Mouse (Mus musculus): Measurements from ENCODE around the gene Dhx58.
A peak's percentile ranks its signal among the peaks of the same experiment; 100 is the strongest.

The Dhx58 gene

DNA sequence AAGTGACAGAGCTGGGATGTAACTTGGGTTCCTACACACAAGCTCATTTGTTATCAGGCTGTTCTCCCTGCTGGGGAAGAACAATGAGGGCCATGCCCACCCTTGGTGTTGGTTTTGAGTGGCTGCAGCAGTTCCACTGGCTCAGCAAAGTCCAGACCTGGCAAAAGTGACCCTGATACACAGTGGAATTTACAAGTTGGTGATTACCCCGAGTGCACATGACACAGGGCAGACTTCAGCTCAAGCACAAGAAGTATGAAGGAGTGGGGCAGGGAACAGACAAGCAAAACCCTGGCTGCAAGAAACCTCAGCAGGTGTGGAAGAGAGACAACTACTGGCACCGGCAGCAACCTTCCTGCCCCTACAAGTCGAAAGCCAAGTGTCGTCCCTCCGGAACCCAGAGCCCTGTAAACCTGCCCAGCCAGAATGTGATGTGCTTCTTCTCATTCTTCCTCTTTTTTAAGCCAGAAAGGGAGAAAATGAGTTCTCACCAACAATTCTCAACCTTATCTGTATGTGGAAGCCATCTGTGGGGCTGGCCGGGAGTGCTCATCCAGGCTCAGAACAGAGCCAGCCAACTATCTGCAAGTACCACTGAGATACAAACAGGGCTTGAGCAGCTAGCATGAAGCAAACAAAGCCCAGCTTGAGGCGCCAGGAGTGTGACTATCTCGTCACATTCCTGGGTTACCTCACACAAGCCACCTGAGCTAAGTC is 17.9 kb upstream of the Dhx58 start:
- no peak for DNase-seq (ENCODE audit: low spot score)

DNA sequence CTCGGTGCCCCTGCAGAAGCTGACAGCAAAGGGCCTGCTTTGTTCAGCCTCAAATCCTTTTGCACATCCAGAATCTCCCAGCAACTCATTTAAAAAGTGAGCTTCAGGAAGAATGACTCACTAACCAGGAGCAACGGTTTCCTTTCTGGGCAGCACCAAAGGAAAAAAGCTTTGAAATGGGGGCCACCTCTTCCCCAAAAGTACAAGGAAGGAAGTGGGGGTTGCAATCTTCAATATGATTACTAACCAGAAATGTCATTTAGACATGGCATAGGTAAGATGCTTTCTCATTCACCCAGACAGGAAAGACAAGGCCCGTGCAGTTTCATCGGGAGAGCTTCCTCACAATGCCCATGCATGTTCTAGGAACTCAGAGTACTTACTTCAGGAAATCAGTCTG is 17.2 kb upstream of the Dhx58 start:
- DNase-seq (ENCODE audit: low spot score): no peak

DNA sequence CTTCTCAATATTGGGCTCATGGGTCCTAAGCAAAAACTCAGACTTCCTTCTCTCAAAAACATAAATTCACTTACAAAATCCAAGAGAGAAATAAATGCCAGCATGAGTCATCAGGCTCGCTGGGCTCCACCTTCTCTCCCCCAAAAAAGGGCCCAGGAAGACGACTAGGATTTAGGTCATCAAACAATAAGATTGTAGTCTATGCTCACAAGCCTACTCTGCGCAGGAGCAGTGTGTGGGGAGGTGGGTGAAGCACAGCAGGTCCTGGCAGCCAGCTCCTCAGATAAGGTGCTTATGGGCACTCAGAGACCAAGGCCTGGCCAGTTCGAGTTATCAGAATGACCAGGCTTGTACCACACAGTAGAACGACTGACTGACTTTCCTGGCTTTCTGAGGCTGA is 16.3 kb upstream of the Dhx58 start:
- DNase-seq (ENCODE audit: low spot score): peak; percentile 54

DNA sequence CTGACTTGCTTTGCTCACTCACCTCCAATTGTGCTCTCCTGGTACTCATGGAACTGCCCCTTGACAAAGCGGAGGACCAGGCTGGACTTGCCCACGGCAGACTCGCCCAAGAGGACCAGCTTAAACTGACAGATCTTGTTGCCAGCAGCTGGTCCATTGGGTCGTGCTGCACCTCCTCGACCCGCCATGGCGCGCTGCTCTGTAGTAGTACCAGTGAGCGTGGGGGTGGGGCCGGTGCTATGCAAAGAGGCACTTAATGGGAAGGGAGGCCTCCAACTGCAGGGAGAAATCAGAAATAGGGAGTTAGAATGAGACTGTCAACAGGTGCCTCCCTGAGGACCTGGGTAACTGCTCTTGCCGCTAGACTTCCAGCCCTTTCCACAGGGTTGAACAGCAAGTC is 15.8 kb upstream of the Dhx58 start:
- no peak for DNase-seq (ENCODE audit: low spot score)

DNA sequence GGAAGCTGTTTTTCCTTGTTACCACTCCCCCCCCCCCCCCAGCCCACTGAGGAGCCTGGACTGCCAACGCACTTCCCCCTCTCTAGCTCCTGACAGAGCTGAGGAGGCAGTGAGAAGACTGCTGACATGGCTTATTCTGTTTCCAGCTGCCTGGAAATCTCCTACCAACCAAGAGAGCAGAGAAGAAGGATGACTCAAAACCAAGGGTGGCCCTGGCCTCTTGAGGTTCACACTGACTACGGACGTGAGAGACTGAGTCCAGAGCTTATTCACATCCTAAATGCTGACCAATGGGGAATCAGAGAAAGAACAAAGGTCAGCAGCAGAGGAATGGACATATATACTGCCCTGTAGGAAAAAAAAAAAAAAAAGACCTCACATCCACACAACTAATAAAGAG is 15.2 kb upstream of the Dhx58 start:
- no peak for DNase-seq (ENCODE audit: low spot score)

DNA sequence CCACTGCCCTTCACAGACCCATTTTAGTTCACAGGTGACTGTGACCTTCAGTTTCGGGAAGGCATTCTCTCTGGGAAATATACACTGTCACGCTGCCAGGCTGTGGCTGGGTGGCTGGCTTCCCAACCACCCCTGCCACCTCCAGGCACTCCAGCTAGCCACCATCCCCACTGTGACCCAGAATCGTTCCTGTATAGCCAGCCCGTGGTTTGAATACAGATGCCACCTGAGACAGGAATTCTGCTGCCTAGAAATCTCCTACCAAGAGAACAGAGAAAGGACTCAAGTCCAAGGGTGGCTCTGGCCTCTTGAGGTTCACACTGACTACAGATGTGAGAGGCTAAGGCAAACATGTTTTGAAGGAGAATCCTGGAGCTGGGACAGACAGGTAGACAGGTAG is 14.8 kb upstream of the Dhx58 start:
- DNase-seq (ENCODE audit: low spot score): no peak

DNA sequence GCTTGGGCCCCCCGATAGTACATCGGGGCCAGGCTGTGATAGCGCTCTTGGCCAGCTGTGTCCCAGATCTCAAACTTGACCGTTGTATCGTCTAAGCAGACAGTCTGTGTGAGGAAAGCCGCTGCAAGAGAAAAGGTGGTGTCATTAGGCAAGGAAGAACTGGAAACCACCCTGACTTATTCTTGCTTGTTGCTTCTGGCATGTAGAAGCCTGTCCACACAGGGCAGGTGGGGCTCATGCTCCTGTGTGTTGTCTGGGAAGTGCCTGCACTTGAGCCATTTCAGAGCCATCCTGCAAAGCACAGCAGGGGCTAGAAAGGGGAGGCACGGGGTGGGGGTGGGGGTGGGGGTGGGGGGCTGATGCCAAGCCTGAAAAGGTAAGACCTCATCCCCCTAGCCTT is 14.4 kb upstream of the Dhx58 start:
- no peak for DNase-seq (ENCODE audit: low spot score)

DNA sequence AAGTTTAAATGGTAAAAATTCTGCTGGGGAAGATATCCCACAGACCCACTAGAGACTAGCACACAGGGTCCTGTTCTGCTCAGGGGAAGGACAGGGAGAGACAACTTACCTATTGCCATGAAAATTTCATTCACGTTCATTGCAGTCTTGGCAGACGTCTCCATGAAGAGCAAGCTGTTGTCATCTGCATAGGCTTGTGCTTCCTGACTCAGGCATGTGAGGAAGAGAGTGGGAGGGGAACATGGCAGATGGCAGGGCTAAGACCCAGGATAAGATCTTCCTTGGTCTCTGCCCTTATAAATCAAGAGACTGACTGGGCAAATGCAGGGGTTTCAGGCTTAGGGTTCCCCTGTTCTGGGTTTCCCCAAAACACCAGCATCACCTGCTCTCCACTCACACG is 12.6 kb upstream of the Dhx58 start:
- DNase-seq (ENCODE audit: low spot score): no peak

DNA sequence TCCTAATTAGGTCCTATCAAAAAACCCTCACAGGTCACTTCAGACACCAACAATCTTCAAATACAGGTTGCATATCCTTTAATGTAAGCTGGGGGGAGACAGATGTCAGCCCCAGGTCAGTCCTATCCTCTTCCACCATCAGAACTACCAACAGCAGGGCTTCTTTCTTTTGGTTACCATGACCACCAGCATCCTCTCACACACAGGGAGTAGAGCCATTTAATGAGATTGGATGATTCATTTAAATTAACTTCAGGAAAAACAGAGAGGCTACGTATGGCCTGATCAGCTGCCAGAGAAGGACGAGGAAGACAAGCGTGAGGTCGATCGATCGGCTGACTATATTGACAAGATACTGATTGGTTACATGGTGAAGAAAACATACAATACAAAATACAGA is 10.9 kb upstream of the Dhx58 start:
- no peak for DNase-seq (ENCODE audit: low spot score)

DNA sequence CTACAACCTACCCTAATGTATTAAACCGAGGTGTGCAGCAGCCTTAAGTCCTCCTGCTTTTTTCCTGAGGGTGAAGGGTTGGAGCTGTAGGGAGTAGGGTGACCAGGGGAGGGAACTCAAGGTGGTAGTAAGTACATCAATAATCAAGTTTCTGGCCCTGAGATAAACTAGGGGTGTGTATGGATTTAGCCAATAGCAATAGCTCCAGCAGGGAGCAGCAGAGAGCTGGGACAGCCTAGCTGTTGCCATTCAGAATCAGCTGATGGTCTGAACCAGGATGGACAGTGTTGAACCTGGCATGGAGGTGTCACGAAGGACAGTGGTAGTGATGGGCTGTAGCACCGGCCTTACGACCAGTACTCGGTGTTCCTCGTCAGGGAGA is 10.5 kb upstream of the Dhx58 start:
- peak; percentile 83 for DNase-seq (ENCODE audit: low spot score)

DNA sequence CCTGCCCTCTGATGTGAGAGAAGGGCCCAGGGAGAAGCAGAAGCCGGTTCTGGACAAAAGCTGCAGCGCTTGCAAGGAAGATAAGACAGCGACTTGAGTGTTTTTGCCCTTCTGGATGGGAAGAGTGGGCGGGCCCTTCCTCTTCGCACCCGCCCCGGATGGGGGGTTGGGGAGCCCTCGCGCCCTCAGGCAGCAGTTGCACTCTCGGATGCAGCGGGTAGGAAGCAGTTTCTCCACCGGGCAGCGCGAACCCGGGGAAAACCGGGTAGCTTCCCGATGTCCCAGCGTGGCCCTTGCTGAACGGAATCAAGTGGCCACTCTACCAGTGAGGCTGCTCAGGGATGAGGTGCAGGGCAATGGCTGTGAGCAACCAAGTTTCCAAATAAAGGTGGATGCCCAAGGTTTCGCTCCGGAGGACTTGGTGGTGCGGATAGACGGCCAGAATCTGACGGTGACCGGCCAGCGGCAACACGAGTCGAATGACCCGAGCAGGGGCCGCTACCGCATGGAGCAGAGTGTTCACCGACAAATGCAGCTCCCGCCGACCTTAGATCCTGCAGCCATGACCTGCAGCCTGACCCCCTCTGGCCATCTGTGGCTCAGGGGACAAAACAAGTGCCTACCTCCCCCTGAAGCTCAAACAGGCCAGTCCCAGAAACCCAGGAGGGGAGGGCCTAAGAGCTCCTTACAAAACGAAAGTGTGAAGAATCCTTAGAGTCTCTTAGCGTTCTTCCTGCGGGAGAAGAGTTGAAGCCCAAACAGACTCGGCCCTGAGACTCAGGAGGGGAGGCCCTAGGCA is 9.9 kb upstream of the Dhx58 start, which contains the start of gene Hspb9:
Hspb9 (plus strand) TSS at position 116 of the 799 bp plus-strand sequence.
- no peak for DNase-seq (ENCODE audit: low spot score)

DNA sequence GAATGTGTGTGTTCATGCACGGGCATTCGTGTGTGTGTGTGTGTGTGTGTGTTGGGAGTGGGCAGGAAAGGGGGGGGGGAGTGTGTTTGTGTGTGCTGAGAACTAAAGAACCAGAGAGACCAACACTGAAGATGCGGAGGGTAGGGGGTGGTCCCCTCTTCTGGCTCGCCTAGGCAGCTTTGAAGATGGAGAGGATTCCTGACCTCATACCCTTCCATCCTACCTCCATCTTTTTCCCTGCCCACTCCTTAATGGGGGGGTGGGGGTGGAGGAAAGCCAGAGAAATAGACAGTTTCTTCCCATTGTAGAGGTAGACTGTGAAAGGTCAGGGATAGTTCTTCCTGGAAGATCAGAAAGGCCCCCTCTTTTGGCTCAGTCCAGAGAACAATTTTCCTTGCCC is 9.1 kb upstream of the Dhx58 start:
- DNase-seq (ENCODE audit: low spot score): no peak

DNA sequence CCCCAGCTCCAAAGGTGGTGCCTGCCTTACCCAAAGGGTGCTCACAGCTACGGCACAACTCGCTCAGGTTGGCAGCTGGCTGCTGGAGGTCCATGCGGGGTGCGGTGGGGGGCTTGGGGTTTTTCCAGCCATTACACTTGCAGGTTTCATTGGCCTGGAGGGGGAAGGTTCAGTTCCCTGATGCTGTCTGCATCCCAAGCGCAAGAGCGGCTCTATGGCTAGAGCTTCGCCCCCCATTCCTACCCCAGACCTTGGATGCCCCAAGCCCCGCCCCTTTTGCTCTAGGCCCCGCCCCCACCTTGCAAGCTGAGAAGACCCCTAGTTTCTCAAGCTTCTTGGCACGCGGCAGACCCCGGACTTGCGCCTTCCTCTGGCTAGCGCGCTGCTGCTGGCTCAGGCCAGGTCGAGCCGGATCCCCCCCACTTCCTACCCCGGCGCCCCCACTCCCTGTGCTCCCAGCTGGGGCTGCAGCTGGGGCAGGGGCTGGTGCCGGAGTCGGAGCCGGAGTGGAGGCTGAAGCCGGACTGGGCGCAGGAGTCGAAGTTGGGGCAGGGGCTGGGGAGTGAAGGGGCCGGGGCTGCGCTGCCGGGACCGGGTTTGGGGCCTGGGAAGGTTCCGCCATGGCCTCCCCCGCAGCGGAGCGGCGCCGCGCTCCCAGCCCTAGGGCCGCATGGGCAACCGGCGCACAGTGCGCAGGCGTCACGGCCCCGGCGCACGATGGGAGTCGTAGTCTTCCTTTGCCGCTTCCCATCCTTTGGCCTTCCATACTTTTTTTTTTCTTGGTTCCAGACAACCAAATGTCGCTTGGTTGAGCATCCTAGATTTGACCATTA is 7.9 kb upstream of the Dhx58 start, which contains the start of gene Kat2a:
Kat2a (minus strand) TSS at position 683 of the 833 bp plus-strand sequence.
- peak; percentile 86 for DNase-seq (ENCODE audit: low spot score)

DNA sequence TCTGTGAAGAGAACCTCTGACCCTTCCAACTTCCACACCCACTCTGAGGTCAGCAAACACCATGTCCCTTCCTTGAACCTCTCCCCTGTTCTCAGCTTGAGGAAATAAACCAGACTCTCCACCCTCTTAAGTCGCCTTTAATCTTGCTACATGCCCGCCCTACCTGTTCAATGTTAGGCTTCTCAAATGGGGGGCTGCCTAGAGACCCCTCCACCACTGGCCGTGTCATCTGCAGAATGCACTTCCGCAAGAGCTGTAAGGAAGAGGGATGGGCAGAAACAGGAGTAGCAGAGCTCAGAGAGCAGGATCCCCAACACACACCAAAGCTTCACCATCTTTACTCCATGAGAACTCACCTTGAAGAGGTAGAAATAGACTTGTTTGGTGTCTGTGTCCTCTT is 6.9 kb upstream of the Dhx58 start:
- no peak for DNase-seq (ENCODE audit: low spot score)

DNA sequence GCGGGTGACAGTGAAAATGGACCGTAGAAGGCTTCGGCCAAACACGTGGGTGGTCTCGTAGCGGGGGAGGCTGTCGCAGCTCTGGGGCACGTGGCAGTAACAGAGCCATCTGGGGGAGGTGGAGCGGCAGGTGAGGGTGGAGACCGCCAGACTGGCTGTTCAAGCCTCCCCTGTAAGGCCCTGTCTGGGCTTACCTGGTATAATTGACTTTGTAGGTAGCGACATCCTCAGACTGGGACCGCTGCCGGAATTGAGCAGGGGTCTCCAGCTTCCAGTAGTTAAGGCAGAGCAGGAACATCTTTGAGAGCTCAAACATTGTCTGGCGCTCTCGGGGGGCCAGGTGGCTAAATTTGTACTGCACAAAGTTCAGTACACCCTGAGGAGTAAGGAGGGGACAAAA is 6.5 kb upstream of the Dhx58 start:
- no peak for DNase-seq (ENCODE audit: low spot score)

DNA sequence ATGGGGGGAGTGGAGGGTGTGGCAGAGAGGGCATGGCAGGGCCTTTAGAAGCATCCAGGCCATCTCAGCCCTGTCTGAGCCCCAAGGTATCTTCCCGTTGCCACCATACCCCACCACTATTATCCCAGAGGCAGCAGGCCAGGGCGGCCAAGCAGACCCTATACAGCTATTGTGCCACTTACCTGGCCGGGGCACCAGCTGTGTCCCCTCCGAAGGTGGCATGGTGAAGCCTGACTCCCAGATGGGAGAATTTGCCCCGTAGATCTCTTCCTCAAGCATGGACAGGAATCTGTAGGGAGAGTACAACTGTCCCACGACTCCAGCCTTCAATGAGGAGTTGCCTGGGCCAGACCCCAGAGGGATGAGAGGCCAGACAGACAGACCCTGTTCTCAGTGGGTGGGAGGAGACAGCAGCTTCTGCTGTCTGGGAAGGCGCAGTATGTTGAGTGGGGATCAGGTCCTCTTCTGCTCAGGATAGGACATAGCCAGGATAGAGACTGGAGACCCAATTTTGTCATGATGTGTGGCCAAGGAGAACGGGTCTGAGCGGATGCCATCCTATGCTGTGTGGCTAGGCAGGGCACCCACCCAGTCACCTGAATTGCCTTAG is 5.2 kb upstream of the Dhx58 start:
- DNase-seq (ENCODE audit: low spot score): no peak

DNA sequence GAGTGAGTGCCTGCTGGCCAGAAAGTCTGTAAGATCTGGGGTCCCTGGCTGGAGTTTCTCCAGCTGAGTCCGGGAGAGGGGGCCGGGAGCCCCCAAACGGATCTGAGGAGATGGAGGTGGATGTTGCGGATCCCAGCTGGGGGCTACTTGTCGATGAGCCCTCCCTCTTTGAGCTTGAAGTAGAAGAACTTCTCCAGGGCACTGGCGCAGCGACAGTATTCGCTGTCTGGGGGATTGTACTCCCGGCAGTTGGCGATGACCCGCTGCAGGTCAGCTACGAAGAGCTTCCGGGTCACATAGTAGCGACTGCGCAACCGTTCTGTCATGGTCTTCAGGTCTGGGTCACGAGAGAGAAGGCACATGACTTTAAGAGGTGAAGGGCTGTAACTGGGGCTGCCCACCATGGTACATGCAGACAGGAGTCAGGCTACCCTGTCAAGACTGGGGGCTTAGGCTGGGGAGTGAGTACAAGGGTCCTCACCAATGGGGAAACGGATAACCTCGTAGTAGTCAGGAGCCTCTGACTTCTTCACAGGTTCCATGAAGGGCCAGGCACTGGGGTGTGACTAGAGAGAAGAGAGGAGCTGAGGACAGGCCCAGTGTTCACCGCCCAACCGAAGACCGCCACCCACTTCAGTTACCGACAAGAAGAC is 1.1 kb upstream of the Dhx58 start:
- DNase-seq (ENCODE audit: low spot score): no peak

DNA sequence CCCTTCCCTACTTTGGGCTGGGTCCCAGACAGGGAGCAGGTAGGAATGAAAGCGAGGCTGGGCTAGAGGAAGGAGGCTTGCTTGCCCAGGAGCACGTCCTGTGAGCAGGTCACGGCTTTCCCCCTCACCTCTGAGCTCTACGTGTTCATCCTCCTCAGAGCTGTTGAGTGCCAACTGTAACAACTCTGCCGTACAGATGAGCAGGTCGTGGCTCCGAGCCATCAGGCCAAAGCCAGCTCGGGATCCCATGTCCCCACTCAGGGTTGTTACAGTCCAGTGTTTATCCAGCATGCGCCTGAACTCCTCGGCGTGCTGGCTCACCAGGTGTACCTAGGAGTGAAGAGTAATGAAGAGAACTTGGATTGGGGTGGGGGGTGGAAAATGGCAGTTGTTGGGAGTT is 705 bp downstream of the Dhx58 start:
- no peak for DNase-seq (ENCODE audit: low spot score)

DNA sequence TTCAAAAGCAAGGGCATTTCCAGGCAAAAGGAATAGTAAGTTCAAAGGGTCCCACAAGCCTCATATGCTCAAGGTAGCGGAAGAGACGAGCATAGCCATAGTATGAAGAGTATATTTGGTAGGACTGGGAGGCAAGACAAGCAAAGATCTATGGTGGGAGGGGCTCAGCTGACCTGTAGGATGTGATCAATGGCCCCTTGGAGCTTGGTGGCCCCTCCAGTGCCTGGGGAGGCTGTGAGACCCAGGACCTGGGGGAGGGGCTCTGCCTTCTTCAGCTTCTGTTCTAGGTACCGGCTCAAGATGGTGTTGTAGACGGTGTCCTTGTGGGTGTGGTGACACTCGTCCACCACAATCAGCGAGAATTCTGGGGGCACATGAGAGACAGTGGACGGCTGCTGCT is 1.2 kb downstream of the Dhx58 start:
- DNase-seq (ENCODE audit: low spot score): no peak

DNA sequence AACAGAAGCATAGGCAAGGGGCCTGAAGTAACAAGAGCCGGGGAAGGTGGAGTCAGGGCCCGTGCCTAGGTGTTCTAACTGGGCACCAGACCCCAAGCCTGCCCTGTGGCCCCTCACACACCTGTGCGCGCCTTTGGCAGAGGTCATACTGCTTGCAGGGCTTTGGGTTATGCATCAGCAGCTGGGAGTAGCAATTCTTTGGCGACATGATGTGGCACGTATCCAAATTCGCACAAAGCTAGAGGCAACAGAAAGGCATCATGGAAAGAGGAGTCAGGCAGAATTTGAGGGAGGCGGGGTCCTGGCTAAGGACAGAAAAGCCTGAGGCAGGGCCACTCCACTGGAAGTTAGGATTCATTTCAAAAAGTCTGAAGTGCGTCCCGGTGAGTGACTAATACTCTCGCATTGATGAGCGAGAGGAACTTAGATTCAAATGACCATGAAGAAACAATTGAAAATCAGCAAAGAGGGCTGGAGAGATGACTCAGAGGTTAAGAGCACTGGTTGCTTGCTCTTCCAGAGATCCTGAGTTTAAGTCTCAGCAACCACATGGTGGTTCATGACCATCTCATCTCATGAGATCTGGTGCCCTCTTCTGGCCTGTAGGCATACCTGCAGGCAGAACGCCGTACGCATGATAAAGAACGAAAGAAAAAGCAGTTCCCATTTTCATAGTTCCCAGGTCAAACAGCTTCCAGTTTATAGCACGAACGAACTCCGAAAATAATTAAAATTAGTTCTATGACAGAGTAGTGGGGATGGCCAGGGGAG is 1.8 kb downstream of the Dhx58 start:
- peak; percentile 88 for DNase-seq (ENCODE audit: low spot score)

DNA sequence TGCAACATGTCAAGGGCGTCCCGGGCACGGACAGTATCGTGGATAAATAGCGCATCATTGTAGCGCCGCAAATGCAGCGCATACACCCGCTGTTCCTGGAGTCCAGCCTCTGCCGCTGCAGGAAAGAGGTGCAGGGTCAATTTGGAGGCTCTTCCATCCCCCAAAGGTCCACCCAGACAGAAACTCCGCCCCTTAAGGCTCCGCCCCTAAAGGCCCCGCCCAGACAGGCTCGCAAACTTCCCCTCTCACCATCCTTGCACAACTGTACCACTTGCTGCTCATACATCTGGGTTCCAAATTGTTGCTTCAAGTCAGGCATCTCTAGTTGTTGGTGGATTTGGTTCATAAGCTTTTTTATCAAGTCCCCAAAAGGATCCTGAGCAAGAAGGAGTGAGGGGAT is 2.8 kb downstream of the Dhx58 start:
- no peak for DNase-seq (ENCODE audit: low spot score)

Measured in adipocyte (in vitro differentiated cells).